Mouse (Mus musculus) C2C12 (cell line): ENCODE data around the gene 1700020A23Rik. TPM values are rescaled to one million over a fixed set of nuclear protein-coding genes. Genes with fewer than 3 reads are reported as not detected.

Experiments
- H3K27me3 ChIP-seq: one replicate; pipeline ENCODE4 v1.6.1; 2011; ENCODE audit not compliant: control insufficient read depth, insufficient read depth, insufficient read length
- H3K36me3 ChIP-seq: one replicate; pipeline ENCODE4 v1.6.1; 2011; ENCODE audit not compliant: control insufficient read depth, insufficient read depth
- H3K4me3 ChIP-seq: one replicate; pipeline ENCODE4 v1.5.1; 2011; ENCODE audit warnings: mild to moderate bottlenecking, control low read depth; ENCODE audit not compliant: poor library complexity, insufficient read depth, severe bottlenecking
- H3K79me2 ChIP-seq: one replicate; pipeline ENCODE4 v1.6.1; 2011; ENCODE audit not compliant: control insufficient read depth, insufficient read depth
- H3K79me3 ChIP-seq: one replicate; pipeline ENCODE4 v1.6.1; 2011; ENCODE audit warnings: low read depth, control low read depth
- H3ac ChIP-seq: one replicate; pipeline ENCODE3; 2011; ENCODE audit warnings: low read depth; ENCODE audit not compliant: control insufficient read depth, insufficient read length
- CEBPB ChIP-seq: IDR thresholded peaks from one replicate; pipeline ENCODE4 v1.6.1; 2011; ENCODE audit warnings: low read depth, mild to moderate bottlenecking, control low read depth, moderate library complexity
- CTCF ChIP-seq: IDR thresholded peaks from one replicate; pipeline ENCODE4 v1.5.1; 2011; ENCODE audit not compliant: control insufficient read depth, insufficient read depth, insufficient read length
- FOSL1 ChIP-seq: IDR thresholded peaks from one replicate; pipeline ENCODE4 v1.8.0; 2011; ENCODE audit warnings: mild to moderate bottlenecking, low read length; ENCODE audit not compliant: poor library complexity, insufficient read depth, severe bottlenecking
- MAX ChIP-seq: IDR thresholded peaks from one replicate; pipeline ENCODE4 v1.6.1; 2011; ENCODE audit warnings: mild to moderate bottlenecking, control low read depth
- MYOD1 ChIP-seq: IDR thresholded peaks from one replicate; pipeline ENCODE4 v1.6.1; 2011; ENCODE audit warnings: low read depth; ENCODE audit not compliant: control insufficient read depth, insufficient read length
- MYOG ChIP-seq: IDR thresholded peaks from one replicate; pipeline ENCODE4 v1.6.1; 2011; ENCODE audit not compliant: control insufficient read depth, insufficient read length; ENCODE audit errors: extremely low read depth
- USF1 ChIP-seq: IDR thresholded peaks from one replicate; pipeline ENCODE4 v1.6.1; 2011; ENCODE audit warnings: low read depth, mild to moderate bottlenecking, control low read depth, moderate library complexity
- polyA plus RNA-seq: library from polyadenylated mRNA; unstranded; fragments of >200 nt; fragmentation: generic; extraction: Trizol; gene quantifications from one replicate; pipeline ENCODE4 v1.2.1, GENCODE M21; 2012; ENCODE audit warnings: missing spikeins

Gene 1700020A23Rik
- polyA plus RNA-seq, 1 experiment: not detected

GRCm38 (mm10) chr2:130392836-130393235 lies 12.2 kb upstream of the 1700020A23Rik start:
- Histone ChIP-seq H3K36me3 (no peaks in the 10 kb centered on the region), H3ac (no peak overlapping the region), H3K4me3 (no peak overlapping the region), H3K79me2 (no peaks in the 10 kb centered on the region), H3K27me3 (peaks cover 27% of the 10 kb centered on the region), H3K79me3 (no peaks in the 10 kb centered on the region)
- TF ChIP-seq MAX: no peak
- no peak for TF ChIP-seq MYOD1
- TF ChIP-seq FOSL1: no peak

DNA sequence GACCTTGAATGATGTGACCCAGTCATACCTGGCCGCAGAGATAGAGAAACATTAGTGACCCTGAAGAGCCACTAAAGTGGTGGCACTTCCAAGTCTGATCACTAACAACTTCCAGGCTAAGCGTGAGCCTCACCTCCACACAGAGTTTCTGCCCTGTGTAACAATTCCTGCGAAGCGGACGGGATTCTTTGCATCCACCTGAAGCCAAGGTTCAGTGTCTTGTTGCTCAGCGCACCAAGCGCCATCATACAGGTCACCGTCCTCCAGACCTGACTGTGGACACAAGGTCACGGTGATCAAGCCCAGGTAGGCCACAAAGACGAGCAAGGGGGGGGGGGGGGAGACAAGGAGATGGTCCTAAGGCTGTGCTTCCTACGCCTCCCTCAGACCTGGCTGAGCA lies 9.4 kb upstream of the 1700020A23Rik start:
- Histone ChIP-seq H3ac (no peak overlapping the region), H3K79me3 (no peaks in the 10 kb centered on the region), H3K27me3 (peaks cover 18% of the 10 kb centered on the region), H3K4me3 (no peak overlapping the region), H3K36me3 (no peaks in the 10 kb centered on the region), H3K79me2 (no peaks in the 10 kb centered on the region)
- no peak for TF ChIP-seq MYOD1
- no peak for TF ChIP-seq CEBPB
- no peak for TF ChIP-seq FOSL1
- no peak for TF ChIP-seq USF1
- no peak for TF ChIP-seq MAX
- TF ChIP-seq CTCF: no peak
- no peak for TF ChIP-seq MYOG

DNA sequence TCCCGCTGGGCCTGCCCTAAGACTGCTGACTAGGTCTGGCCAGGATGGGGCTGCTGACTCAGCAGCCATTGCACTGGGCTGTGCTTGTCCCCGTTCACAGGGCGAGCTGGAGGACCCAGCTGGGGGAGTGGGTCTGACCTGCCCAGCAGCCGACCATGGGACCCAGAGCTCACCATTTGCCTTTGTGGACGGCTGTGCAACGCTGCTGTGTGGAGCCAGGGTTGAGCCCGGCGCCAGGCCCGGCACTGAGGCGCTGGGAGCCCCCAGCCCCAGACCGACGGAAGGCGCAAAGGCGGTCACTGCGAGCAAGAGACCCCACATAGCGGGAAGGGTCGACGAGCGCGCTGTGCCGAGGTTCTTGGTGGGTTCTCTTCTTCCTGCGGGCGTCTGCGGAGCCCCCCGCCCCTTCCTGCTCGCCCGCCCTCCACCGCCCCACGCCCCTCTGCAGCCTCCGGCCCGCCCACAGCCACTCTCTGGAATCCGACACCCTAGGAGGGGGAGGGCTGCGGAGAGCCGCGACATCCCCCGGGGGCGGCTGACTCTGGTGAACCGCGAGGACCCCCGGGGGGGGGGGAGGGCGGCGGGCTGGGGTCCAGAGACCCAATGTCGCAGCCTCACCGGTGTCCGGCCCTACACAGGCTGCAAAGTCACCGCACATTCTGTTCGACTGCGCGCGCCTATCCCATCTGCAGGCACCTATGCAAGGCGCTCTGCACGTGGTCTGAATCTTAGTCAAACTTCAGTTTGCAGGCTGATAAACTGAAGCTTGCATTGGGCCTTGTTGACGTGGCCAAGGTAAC lies 7.7 kb upstream of the 1700020A23Rik start, which contains the start of gene Cpxm1:
TSS of gene Cpxm1 (minus strand) at position 389 of the 800 bp plus-strand sequence.
- TF ChIP-seq USF1: no peak
- TF ChIP-seq MAX: no peak
- TF ChIP-seq FOSL1: no peak
- TF ChIP-seq MYOD1: no peak
- no peak for TF ChIP-seq MYOG
- TF ChIP-seq CEBPB: no peak
- TF ChIP-seq CTCF: no peak
- Histone ChIP-seq H3K79me3 (no peaks in the 10 kb centered on the region), H3K36me3 (no peaks in the 10 kb centered on the region), H3ac (no peak within 1 kb of the TSS), H3K27me3 (peaks cover 15% of the 10 kb centered on the region), H3K79me2 (no peaks in the 10 kb centered on the region), H3K4me3 (no peak within 1 kb of the TSS)

DNA sequence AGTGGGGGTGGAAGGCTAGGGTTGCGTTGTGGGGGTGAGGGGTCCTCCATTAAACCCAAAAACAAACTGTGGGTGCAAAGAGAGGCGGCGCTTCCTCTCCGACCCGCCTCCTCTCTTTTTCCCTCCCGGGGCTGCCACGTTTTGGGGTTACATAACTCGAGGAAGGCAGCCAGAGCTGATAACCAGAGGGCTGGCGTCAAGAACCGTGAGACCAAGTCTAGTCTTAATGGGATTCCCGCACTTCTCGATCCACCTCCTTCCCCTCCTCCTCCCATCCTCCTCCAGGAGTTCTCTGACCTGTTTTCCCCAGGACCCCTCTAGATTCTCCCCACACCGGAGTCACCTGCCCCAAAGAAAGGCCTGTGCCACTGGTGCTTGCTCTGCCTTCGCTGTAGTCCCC lies 7.0 kb upstream of the 1700020A23Rik start:
- no peak overlapping the region for H3ac ChIP-seq
- TF ChIP-seq MAX (no peak), MYOD1 (no peak), FOSL1 (no peak), USF1 (no peak), CEBPB (no peak), CTCF (no peak), MYOG (no peak)
- H3K79me2 ChIP-seq: no peaks in the 10 kb centered on the region
- H3K36me3 ChIP-seq: no peaks in the 10 kb centered on the region
- no peaks in the 10 kb centered on the region for H3K79me3 ChIP-seq
- H3K4me3 ChIP-seq: no peak overlapping the region
- peaks cover 21% of the 10 kb centered on the region for H3K27me3 ChIP-seq

- no peaks in the 10 kb centered on the region for H3K79me2 ChIP-seq
- no peaks in the 10 kb centered on the region for H3K79me3 ChIP-seq
- H3K4me3 ChIP-seq: no peak overlapping the region
- TF ChIP-seq FOSL1 (no peak), CTCF (no peak), USF1 (no peak), MYOD1 (no peak), MAX (no peak), CEBPB (no peak), MYOG (no peak)
- H3K36me3 ChIP-seq: no peaks in the 10 kb centered on the region
- H3ac ChIP-seq: no peak overlapping the region
- peaks cover 22% of the 10 kb centered on the region for H3K27me3 ChIP-seq
Observed at GRCm38 (mm10) chr2:130400046-130400445, 5.0 kb upstream of the 1700020A23Rik start.

GRCm38 (mm10) chr2:130401891-130402290 lies 3.2 kb upstream of the 1700020A23Rik start:
- H3K79me3 ChIP-seq: no peaks in the 10 kb centered on the region
- H3K4me3 ChIP-seq: no peak overlapping the region
- no peak for TF ChIP-seq CEBPB
- TF ChIP-seq USF1: no peak
- no peak for TF ChIP-seq MYOG
- TF ChIP-seq CTCF: no peak
- TF ChIP-seq MYOD1: no peak
- no peak for TF ChIP-seq FOSL1
- TF ChIP-seq MAX: no peak
- H3K79me2 ChIP-seq: no peaks in the 10 kb centered on the region
- H3ac ChIP-seq: no peak overlapping the region
- H3K27me3 ChIP-seq: peaks cover 16% of the 10 kb centered on the region
- no peaks in the 10 kb centered on the region for H3K36me3 ChIP-seq
